Mouse (Mus musculus) kidney, postnatal 0 days (tissue): ENCODE results near the gene Cpsf6. TPM values are rescaled to one million over a fixed set of nuclear protein-coding genes. Genes with fewer than 3 reads are reported as not detected.

ENCODE experiments used
- ATAC-seq: fragments of 200-750 bp; cut with Nextera tagmentation; replicated peaks from 2 replicates; pipeline ENCODE4 v1.8.0; 2017; ENCODE audit warnings: low read depth, moderate number of reproducible peaks, moderate TSS enrichment, moderate library complexity; ENCODE audit not compliant: low FRiP score
- DNase-seq: peaks from one replicate; pipeline ENCODE4 v3.0.0-alpha.2; 2016; ENCODE audit warnings: low spot score
- H3K27ac ChIP-seq: fragments of 300-500 bp; sonication (generic); 2 replicates; pipeline ENCODE4 v1.5.1; 2014; ENCODE audit warnings: mild to moderate bottlenecking
- H3K27me3 ChIP-seq: fragments of 300-500 bp; sonication (generic); 2 replicates; pipeline ENCODE4 v1.6.1; 2014; ENCODE audit warnings: low read length, mixed read lengths; ENCODE audit not compliant: insufficient read depth
- H3K36me3 ChIP-seq: fragments of 300-500 bp; sonication (generic); 2 replicates; pipeline ENCODE4 v1.6.1; 2014; ENCODE audit warnings: low read length, mixed read lengths; ENCODE audit not compliant: insufficient read depth
- H3K4me1 ChIP-seq: fragments of 300-500 bp; sonication (generic); replicated peaks from 2 replicates; pipeline ENCODE4 v1.6.1; 2014; ENCODE audit warnings: antibody characterized with exemption, low read length, mixed read lengths; ENCODE audit not compliant: insufficient read depth
- H3K4me2 ChIP-seq: fragments of 300-500 bp; sonication (generic); 2 replicates; pipeline ENCODE4 v1.6.1; 2014; ENCODE audit warnings: mild to moderate bottlenecking, low read length, moderate library complexity, mixed read lengths
- H3K4me3 ChIP-seq: fragments of 300-500 bp; sonication (generic); replicated peaks from 2 replicates; pipeline ENCODE4 v1.5.1; 2014; ENCODE audit warnings: low read depth, low read length
- H3K9ac ChIP-seq: fragments of 300-500 bp; sonication (generic); 2 replicates; pipeline ENCODE4 v1.6.1; 2014; ENCODE audit warnings: low read depth, low read length
- H3K9me3 ChIP-seq: fragments of 300-500 bp; sonication (generic); replicated peaks from 2 replicates; pipeline ENCODE4 v1.6.1; 2016; ENCODE audit warnings: low read length, inconsistent platforms, mixed read lengths
- CTCF ChIP-seq: IDR thresholded peaks from 2 replicates; pipeline ENCODE4 v1.5.1; 2016; ENCODE audit warnings: antibody characterized with exemption, low read depth, mild to moderate bottlenecking, moderate library complexity
- WGBS: fragments of 180-500 bp; shearing (Covaris S2); extraction: QIAGEN DNeasy Blood & Tissue Kit; methylation state at CpG from one replicate; pipeline ENCODE4 v1.1.7; 2014; 5-methylcytosine and 5-hydroxymethylcytosine counted together
- polyA plus RNA-seq: library from polyadenylated mRNA; unstranded; fragments of >200 nt; fragmentation: Nextera tagmentation; extraction: Ambion mirVana; gene quantifications from 2 replicates; pipeline ENCODE4 v1.2.1, GENCODE M21; 2015

The Cpsf6 gene
- polyA plus RNA-seq, 1 experiment from 2014 or later, result 111 TPM

DNA sequence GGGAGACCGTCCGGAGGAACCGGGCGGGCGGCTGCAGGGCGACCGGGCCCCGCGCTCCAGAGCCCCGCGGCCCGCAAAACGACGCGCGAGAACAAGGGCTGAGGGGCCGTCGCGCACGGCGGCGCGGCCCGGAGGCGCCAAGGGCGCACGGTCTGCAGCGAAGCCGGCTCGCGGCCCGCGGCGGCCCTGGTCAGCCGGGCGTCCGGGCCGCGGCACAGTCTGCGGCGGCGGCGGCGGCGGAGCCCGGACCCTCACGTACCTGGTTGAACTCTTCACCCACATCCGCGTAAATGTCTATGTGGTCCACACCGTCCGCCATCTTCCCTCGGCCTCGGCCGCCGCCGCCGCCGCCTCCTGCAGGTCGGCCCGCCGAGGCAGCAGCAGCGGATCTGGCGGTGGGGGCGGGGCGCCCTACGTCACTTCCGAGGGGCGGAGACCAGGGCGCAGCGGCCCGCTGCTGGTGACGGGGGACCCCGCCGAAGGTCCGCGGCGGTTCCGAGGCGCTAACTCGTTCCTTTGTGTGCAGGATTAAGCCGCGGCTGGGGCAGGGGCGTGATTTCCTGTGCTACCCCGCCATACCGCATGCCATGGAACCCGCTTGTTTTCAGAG is 3.1 kb downstream of the Cpsf6 start:
- Histone ChIP-seq H3K4me1 (peaks cover 10% of the 10 kb centered on the region; the same call in 1 of the 2 replicates), H3K27me3 (no peaks in the 10 kb centered on the region), H3K9ac (peak overlapping the region; percentile 99), H3K9me3 (no peaks in the 10 kb centered on the region), H3K4me3 (peak overlapping the region; percentile 98), H3K4me2 (peak overlapping the region; percentile 52), H3K27ac (peak overlapping the region; percentile 98), H3K36me3 (no peaks in the 10 kb centered on the region)
- WGBS, result under 1% methylated on average over 78 of the region's 86 CpGs
- DNase-seq, result peak; percentile 96
- TF ChIP-seq CTCF, result peak; percentile 28; the same call in 1 of the 2 replicates
- peak; percentile 95 for ATAC-seq

DNA sequence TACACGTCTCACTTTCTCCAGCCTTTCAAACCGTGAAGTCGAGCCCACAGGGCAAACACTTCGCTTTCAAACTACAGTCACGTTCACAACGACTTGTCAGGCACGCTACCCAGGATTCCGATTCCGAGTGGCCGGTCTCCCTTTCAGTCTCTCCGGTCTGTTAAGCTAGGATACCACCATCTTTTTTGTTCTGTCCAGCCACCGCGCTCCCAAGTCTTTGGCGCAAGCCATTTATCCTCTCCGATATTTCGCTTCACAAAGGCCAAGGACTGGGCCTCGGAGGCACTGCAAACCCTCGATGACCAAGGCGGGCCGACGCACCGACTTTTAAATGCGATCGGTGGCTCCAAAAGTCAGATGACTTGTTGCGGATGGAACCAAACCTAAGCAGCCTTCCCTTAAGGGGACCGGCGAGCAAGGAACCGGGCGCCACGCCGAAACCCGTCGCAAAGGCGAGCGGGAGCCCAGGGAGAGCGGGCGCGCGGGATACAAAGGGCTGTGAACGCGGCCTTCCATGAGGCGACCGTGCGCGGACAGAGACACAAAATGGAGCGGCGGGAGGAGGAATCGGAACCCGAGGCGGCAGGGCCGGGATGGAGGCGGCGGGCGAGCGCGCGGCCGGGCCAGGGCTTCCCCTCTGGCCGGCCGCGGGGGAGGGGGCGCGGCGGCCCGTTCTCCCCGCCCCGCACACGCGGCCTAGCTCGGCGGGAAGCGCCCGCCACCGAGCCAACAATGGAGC is 3.8 kb downstream of the Cpsf6 start:
- DNase-seq (peak; percentile 67), ATAC-seq (peak; percentile 52)
- no peaks in the 10 kb centered on the region for H3K27me3 ChIP-seq
- no peak for TF ChIP-seq CTCF
- WGBS, result under 1% methylated on average over 71 of the region's 74 CpGs
- no peaks in the 10 kb centered on the region for H3K9me3 ChIP-seq
- peak overlapping the region; percentile 52 for H3K4me2 ChIP-seq
- peaks cover 10% of the 10 kb centered on the region; the same call in 1 of the 2 replicates for H3K4me1 ChIP-seq
- no peaks in the 10 kb centered on the region for H3K36me3 ChIP-seq
- peak overlapping the region; percentile 98 for H3K4me3 ChIP-seq
- H3K27ac ChIP-seq, result peak overlapping the region; percentile 98
- peak overlapping the region; percentile 99 for H3K9ac ChIP-seq

DNA sequence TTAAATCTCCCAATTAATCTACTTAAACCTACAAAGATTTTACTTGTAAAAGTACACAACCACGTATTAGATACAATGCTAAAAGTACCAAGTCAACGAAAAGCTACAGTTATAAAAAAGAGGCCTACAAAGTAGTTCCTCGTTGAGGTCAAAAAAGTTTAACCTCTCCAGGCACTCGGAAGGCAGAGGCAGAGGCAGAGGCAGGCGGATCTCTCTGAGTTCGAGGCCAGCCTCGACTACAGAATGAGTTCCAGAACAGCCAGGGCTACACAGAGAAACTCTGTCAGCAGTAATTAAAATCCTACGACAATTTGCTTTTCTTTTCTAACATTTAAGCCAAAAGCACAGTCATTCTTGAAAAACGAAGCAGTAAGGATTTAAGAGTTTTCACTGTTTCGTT is 4.7 kb downstream of the Cpsf6 start:
- H3K9ac ChIP-seq, result peak overlapping the region; percentile 99; the same call in 1 of the 2 replicates
- DNase-seq (no peak), ATAC-seq (no peak)
- H3K4me3 ChIP-seq, result peak overlapping the region; percentile 98
- TF ChIP-seq CTCF, result no peak
- 20% methylated on average over 10 of the region's 10 CpGs for WGBS
- no peaks in the 10 kb centered on the region for H3K27me3 ChIP-seq
- no peaks in the 10 kb centered on the region for H3K36me3 ChIP-seq
- H3K4me2 ChIP-seq, result peak overlapping the region; percentile 52
- no peak overlapping the region for H3K27ac ChIP-seq
- no peaks in the 10 kb centered on the region for H3K9me3 ChIP-seq
- peaks cover 10% of the 10 kb centered on the region; the same call in 1 of the 2 replicates for H3K4me1 ChIP-seq

DNA sequence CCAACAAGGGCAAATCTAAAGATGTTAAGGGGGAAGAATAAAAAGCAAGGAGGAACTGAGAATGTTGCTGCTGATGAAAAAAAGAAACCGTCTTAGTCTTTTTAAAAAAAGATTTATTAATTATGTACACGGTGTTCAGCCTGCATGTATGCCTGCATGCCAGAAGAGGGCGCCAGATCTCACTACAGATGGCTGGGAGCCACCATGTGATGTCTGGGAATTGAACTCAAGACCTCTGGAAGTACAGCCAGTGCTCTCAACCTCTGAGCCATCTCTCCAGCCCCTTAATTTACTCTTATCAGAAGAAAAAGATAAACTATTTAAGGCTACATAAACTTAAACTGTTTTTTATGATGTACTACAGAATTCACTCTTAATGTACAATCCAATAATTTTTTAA is 16.7 kb downstream of the Cpsf6 start:
- 29% methylated on average over 3 of the region's 3 CpGs for WGBS

DNA sequence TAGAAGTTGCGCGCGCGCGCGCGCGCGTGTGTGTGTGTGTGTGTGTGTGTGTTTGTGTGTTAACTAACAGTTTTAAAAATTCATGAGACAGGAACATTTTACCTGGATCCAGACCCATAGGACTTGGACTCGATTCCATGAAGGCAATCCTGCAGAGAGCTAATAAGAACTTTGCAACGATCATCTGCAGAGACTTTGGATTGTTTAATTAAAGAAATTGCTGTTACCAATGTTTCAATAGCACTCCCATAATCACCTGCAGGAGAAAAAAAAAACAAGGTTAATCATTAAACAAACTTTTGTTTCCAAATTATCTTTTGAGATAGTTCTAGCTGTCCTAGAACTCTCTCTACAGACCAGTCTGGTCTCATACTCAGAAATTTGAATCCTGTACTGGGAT is 20.9 kb downstream of the Cpsf6 start:
- no peaks in the 10 kb centered on the region for H3K4me1 ChIP-seq
- no peak for ATAC-seq
- H3K27ac ChIP-seq, result no peak overlapping the region
- no peak overlapping the region for H3K9ac ChIP-seq
- WGBS, result 90% methylated on average over 11 of the region's 11 CpGs
- H3K36me3 ChIP-seq, result peaks cover 46% of the 10 kb centered on the region
- H3K27me3 ChIP-seq, result no peaks in the 10 kb centered on the region
- H3K4me3 ChIP-seq, result no peak overlapping the region
- H3K4me2 ChIP-seq, result no peak overlapping the region
- TF ChIP-seq CTCF, result no peak
- no peaks in the 10 kb centered on the region for H3K9me3 ChIP-seq
- no peak for DNase-seq

More for the DNA sequence above, 16.7 kb downstream of the Cpsf6 start:
- H3K9ac ChIP-seq, result no peak overlapping the region
- H3K27ac ChIP-seq, result no peak overlapping the region
- DNase-seq (peak; percentile 78), ATAC-seq (no peak)
- H3K4me1 ChIP-seq, result no peaks in the 10 kb centered on the region
- no peaks in the 10 kb centered on the region for H3K27me3 ChIP-seq
- peak; percentile 93 for TF ChIP-seq CTCF
- H3K4me2 ChIP-seq, result no peak overlapping the region
- no peak overlapping the region for H3K4me3 ChIP-seq
- peaks cover 42% of the 10 kb centered on the region for H3K36me3 ChIP-seq
- no peaks in the 10 kb centered on the region for H3K9me3 ChIP-seq

DNA sequence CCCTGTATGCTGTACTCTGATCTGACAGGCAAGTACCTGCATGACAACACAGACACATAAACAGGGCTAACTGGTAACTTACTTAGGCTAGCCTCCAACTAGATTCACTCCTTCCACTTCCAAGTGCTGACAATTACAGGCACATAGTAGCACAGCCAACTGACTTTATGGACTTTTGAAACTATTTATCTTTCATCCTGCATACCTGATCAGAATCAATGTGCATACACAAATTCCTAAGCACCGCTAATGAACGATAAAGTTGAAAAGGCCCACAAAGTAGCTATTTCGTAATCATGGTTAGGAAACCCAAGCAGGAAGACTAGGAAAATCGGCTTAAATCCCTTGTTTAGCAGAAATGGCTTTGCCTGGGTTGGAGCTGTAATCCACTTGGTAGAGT is 36.8 kb downstream of the Cpsf6 start:
- no peak overlapping the region for H3K4me3 ChIP-seq
- WGBS, result 85% methylated on average over 4 of the region's 4 CpGs
- no peaks in the 10 kb centered on the region for H3K36me3 ChIP-seq
- no peaks in the 10 kb centered on the region for H3K4me1 ChIP-seq
- ATAC-seq (no peak), DNase-seq (no peak)
- no peak overlapping the region for H3K9ac ChIP-seq
- H3K27me3 ChIP-seq, result no peaks in the 10 kb centered on the region
- no peaks in the 10 kb centered on the region for H3K9me3 ChIP-seq
- TF ChIP-seq CTCF, result no peak
- H3K4me2 ChIP-seq, result no peak overlapping the region
- no peak overlapping the region for H3K27ac ChIP-seq
